Mouse (Mus musculus): ENCODE data around the gene Rnd3. TPM values are rescaled to one million over a fixed set of nuclear protein-coding genes. Genes with fewer than 3 reads are reported as not detected.

The Rnd3 gene
- 11.8 TPM for polyA plus RNA-seq (2014; fragmentation: Illumina TruSeq; extraction: RNeasy Lipid Tissue Mini Kit (QIAGEN cat#74804); ENCODE audit: low read depth, low replicate concordance)

DNA sequence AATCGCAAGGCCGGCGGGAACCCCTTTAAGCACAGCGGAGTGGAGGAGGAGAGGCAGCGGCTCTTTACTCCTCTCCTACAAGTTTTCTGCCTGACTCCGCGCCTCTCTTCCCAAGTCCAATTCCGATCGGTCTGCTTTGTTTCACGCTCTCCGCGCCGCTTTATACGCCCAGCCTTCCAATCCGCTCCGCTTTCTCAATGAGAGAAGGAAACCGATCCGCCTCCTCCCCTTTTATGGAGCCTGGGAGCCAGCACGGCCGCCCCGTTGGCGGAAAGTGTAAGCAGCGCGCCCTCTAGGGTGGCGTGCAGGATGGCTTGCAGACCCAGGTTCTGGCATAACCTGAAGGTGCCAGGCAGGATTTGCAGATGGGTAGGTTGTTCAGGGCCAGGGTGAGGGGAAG, at the start of gene Rnd3:
Gene Rnd3, minus strand, starts transcription at position 137 of the 400 bp plus-strand sequence.

